Mouse (Mus musculus) forebrain, embryonic 10.5 days (tissue): ENCODE measurements around the gene Xirp2. TPM values are rescaled to one million over a fixed set of nuclear protein-coding genes. Genes with fewer than 3 reads are reported as not detected.

Experiments used
- DNase-seq: peaks from one replicate; pipeline ENCODE4 v3.0.0-alpha.2; 2017; ENCODE audit warnings: low spot score; ENCODE audit errors: extremely low spot score
- H3K27ac ChIP-seq: fragments of 300-500 bp; sonication (generic); 2 replicates; pipeline ENCODE4 v1.5.1; 2016; ENCODE audit warnings: mild to moderate bottlenecking
- H3K27me3 ChIP-seq: fragments of 300-500 bp; sonication (generic); 2 replicates; pipeline ENCODE4 v1.6.1; 2016; ENCODE audit warnings: mild to moderate bottlenecking; ENCODE audit not compliant: poor library complexity, severe bottlenecking
- H3K36me3 ChIP-seq: fragments of 300-500 bp; sonication (generic); replicated peaks from 2 replicates; pipeline ENCODE4 v1.6.1; 2016; ENCODE audit warnings: mild to moderate bottlenecking, moderate library complexity
- H3K4me1 ChIP-seq: fragments of 300-500 bp; sonication (generic); 2 replicates; pipeline ENCODE4 v1.6.1; 2016
- H3K4me3 ChIP-seq: fragments of 300-500 bp; sonication (generic); 2 replicates; pipeline ENCODE4 v1.5.1; 2016; ENCODE audit warnings: mild to moderate bottlenecking, moderate library complexity
- H3K9me3 ChIP-seq: fragments of 300-500 bp; sonication (generic); 2 replicates; pipeline ENCODE4 v1.6.1; 2016; ENCODE audit warnings: mild to moderate bottlenecking, moderate library complexity
- WGBS: fragments of 180-500 bp; shearing (Covaris S2); methylation state at CpG from one replicate; pipeline ENCODE4 v1.1.7; 2016; 5-methylcytosine and 5-hydroxymethylcytosine counted together
- polyA plus RNA-seq: library from polyadenylated mRNA; unstranded; fragments of >200 nt; fragmentation: Nextera tagmentation; extraction: Ambion mirVana; gene quantifications from 2 replicates; pipeline ENCODE4 v1.2.1, GENCODE M21; 2016

The Xirp2 gene
- polyA plus RNA-seq, 1 experiment from 2014 or later = not detected

DNA sequence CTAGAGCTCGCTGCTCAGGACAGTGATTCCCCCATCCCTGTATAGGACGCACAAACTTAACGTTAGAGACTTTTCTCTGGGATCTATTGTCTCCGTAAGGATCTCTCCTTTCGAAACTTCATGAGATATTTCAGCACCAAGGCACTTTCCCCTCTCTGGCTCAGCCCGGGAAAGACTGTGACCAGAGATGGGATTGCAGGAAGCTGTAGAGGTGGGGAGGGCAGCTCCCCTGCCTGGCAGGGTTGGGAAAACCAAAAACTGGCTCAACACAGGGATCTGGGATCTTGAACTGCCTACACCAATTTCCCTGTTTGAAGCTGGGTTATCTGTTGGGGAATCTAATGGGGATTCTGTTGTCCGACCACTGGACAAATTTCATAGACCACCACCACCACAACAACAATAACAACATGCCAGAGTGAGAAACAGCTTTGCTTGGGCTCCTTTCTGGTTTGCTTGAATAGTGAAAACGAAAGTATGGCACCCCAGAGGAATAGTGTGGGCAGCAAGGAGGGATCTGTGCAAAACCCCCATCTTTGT is 121.4 kb downstream of the Xirp2 start:
- H3K4me3 ChIP-seq = peak overlapping the region; percentile 79
- no peaks in the 10 kb centered on the region for H3K36me3 ChIP-seq
- DNase-seq = no peak
- peaks cover 24% of the 10 kb centered on the region for H3K4me1 ChIP-seq
- H3K27ac ChIP-seq = no peak overlapping the region
- H3K27me3 ChIP-seq = peaks cover 10% of the 10 kb centered on the region; the same call in 1 of the 2 replicates
- no peaks in the 10 kb centered on the region for H3K9me3 ChIP-seq
- 14% methylated on average over 8 of the region's 8 CpGs for WGBS

Other genes starting within 250 kb of the Xirp2 start
- not detected in 2 replicates for gene Gm21830, start 32.3 kb upstream of the Xirp2 start, polyA plus RNA-seq
- not detected in 2 replicates for gene Gm26727, start 12.8 kb upstream of the Xirp2 start, polyA plus RNA-seq
- 5.9 and 7.4 TPM in 2 replicates for gene B3galt1, start 119.9 kb downstream of the Xirp2 start, polyA plus RNA-seq